ENCODE assay signal across 10 mouse cellular contexts in the genomic region with DNA sequence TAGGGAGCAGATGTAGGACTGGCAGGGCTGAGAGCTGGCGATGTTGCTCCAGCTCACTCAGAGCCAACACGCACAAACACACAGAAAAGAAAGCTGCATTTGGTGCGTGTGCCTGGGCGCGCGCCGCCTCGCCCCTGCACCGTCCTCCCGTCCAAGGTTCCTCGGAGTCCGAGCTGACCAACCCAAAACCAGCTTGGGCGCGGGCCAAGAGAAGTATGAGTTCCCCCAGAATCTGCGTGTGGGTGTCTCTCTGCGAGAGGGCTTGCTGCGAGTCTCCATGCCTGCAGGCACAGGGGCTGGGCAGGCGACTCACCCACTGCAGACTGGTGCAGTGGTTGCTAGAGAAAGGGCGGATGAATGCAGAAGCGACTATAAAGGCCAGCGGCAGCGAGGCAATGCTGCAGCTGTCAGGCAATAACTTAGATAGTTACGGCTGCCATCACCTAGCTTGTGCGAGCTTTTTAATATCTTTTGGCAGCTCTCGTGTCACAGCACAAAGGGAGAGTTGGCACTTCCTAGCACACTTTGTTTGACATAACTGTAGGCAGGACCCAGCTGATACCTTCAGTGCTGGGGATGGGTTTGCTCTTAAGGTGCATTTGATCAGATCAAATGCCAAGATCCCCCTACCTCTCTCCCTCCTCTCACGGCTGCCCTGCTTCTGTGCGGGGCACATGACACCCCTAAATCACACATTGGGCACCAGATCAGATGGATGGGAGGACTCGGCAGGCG.
DNase-seq lines count a peak whose midpoint lies in the region; ATAC-seq and TF ChIP-seq lines count a peak whose summit lies in the region.
"Had no signal": no experiment of that assay in that cellular context is flagged by ENCODE, and none has a peak within 500 bp of the region (broad histone marks: within the 10 kb centered on the region; RNA-seq: fewer than 3 reads in every experiment).

No protein-coding gene starts in this region.

- H3K36me3 ChIP-seq in forebrain, embryonic 15.5 days = no peaks in the 10 kb centered on the region
- no peaks in the 10 kb centered on the region for H3K36me3 ChIP-seq in forebrain, embryonic 12.5 days (replicated peaks)
- no peaks in the 10 kb centered on the region for H3K36me3 ChIP-seq in intestine, embryonic 15.5 days
- H3K36me3 ChIP-seq in intestine, postnatal 0 days (ENCODE audit: control insufficient read depth, insufficient read depth) = no peaks in the 10 kb centered on the region
- no peaks in the 10 kb centered on the region for H3K36me3 ChIP-seq in midbrain, embryonic 13.5 days
- H3K36me3 ChIP-seq in stomach, postnatal 0 days (ENCODE audit: control insufficient read depth, insufficient read depth, low read length) = no peaks in the 10 kb centered on the region
- H3K36me3 ChIP-seq: liver, embryonic 13.5 days had no signal

- TF ChIP-seq CTCF in intestine, postnatal 0 days (IDR thresholded peaks at IDR 0.05; ENCODE audit: low read depth) = no peak
- no peak for TF ChIP-seq CTCF in stomach, postnatal 0 days (IDR thresholded peaks at IDR 0.05; ENCODE audit: low read depth)

- peak overlapping the region; percentile 16; the same call in 1 of the 2 replicates for H3K4me2 ChIP-seq in forebrain, embryonic 15.5 days (replicated peaks)
- H3K4me2 ChIP-seq in forebrain, embryonic 12.5 days = no peak overlapping the region
- peak overlapping the region; percentile 28; the same call in 1 of the 2 replicates for H3K4me2 ChIP-seq in intestine, embryonic 15.5 days (replicated peaks)
- no peak overlapping the region for H3K4me2 ChIP-seq in intestine, postnatal 0 days (replicated peaks; ENCODE audit: low read depth)
- no peak overlapping the region for H3K4me2 ChIP-seq in midbrain, embryonic 13.5 days (replicated peaks)
- no peak overlapping the region for H3K4me2 ChIP-seq in stomach, postnatal 0 days (replicated peaks; ENCODE audit: low read depth)
- H3K4me2 ChIP-seq: liver, embryonic 13.5 days had no signal

- no peaks in the 10 kb centered on the region for H3K27me3 ChIP-seq in forebrain, embryonic 15.5 days
- no peaks in the 10 kb centered on the region for H3K27me3 ChIP-seq in forebrain, embryonic 12.5 days
- H3K27me3 ChIP-seq in intestine, embryonic 15.5 days (replicated peaks) = no peaks in the 10 kb centered on the region
- no peaks in the 10 kb centered on the region for H3K27me3 ChIP-seq in intestine, postnatal 0 days (replicated peaks; ENCODE audit: control insufficient read depth, insufficient read depth, low read length)
- H3K27me3 ChIP-seq in midbrain, embryonic 13.5 days = no peaks in the 10 kb centered on the region
- no peaks in the 10 kb centered on the region for H3K27me3 ChIP-seq in stomach, postnatal 0 days (ENCODE audit: control insufficient read depth, insufficient read depth, low read length)
- H3K27me3 ChIP-seq: liver, embryonic 13.5 days had no signal

- peaks cover 9% of the 10 kb centered on the region for H3K4me1 ChIP-seq in forebrain, embryonic 15.5 days
- H3K4me1 ChIP-seq in forebrain, embryonic 12.5 days = peaks cover 3% of the 10 kb centered on the region; the same call in 1 of the 2 replicates
- peaks cover 4% of the 10 kb centered on the region for H3K4me1 ChIP-seq in intestine, embryonic 15.5 days (replicated peaks)
- H3K4me1 ChIP-seq in intestine, postnatal 0 days (replicated peaks; ENCODE audit: control insufficient read depth, insufficient read depth, low read length) = no peaks in the 10 kb centered on the region
- H3K4me1 ChIP-seq in midbrain, embryonic 13.5 days (replicated peaks) = peaks cover 11% of the 10 kb centered on the region; the same call in 1 of the 2 replicates
- H3K4me1 ChIP-seq in stomach, postnatal 0 days (replicated peaks; ENCODE audit: control insufficient read depth, insufficient read depth) = no peaks in the 10 kb centered on the region
- H3K4me1 ChIP-seq: liver, embryonic 13.5 days had no signal

- H3K4me3 ChIP-seq in forebrain, embryonic 15.5 days = no peak overlapping the region
- no peak overlapping the region for H3K4me3 ChIP-seq in forebrain, embryonic 12.5 days (replicated peaks)
- H3K4me3 ChIP-seq in intestine, embryonic 15.5 days (replicated peaks) = no peak overlapping the region
- no peak overlapping the region for H3K4me3 ChIP-seq in intestine, postnatal 0 days (ENCODE audit: low read depth, low read length)
- H3K4me3 ChIP-seq in midbrain, embryonic 13.5 days (replicated peaks) = no peak overlapping the region
- H3K4me3 ChIP-seq in stomach, postnatal 0 days (ENCODE audit: low read depth, low read length) = no peak overlapping the region
- H3K4me3 ChIP-seq: liver, embryonic 13.5 days had no signal

- H3K27ac ChIP-seq in forebrain, embryonic 15.5 days (replicated peaks) = no peak overlapping the region
- H3K27ac ChIP-seq in forebrain, embryonic 12.5 days = no peak overlapping the region
- H3K27ac ChIP-seq in intestine, embryonic 15.5 days = no peak overlapping the region
- no peak overlapping the region for H3K27ac ChIP-seq in intestine, postnatal 0 days (ENCODE audit: low read depth, low read length)
- H3K27ac ChIP-seq in midbrain, embryonic 13.5 days = 0 out of 2 replicates have a peak overlapping the region, but pooled peaks have one; percentile 7
- no peak overlapping the region for H3K27ac ChIP-seq in stomach, postnatal 0 days (replicated peaks)
- H3K27ac ChIP-seq: liver, embryonic 13.5 days had no signal

- H3K9me3 ChIP-seq in forebrain, embryonic 15.5 days = no peaks in the 10 kb centered on the region
- no peaks in the 10 kb centered on the region for H3K9me3 ChIP-seq in forebrain, embryonic 12.5 days
- no peaks in the 10 kb centered on the region for H3K9me3 ChIP-seq in intestine, embryonic 15.5 days
- no peaks in the 10 kb centered on the region for H3K9me3 ChIP-seq in intestine, postnatal 0 days (ENCODE audit: control insufficient read depth)
- H3K9me3 ChIP-seq in midbrain, embryonic 13.5 days = no peaks in the 10 kb centered on the region
- H3K9me3 ChIP-seq in stomach, postnatal 0 days (ENCODE audit: control insufficient read depth, low read length) = no peaks in the 10 kb centered on the region
- H3K9me3 ChIP-seq: liver, embryonic 13.5 days had no signal

- TF ChIP-seq EP300 in stomach, postnatal 0 days (optimal IDR thresholded peaks at IDR 0.05) = no peak

- whole genome bisulfite sequencing in forebrain, embryonic 15.5 days = 62% methylated on average over 29 of the region's 29 CpGs
- 85% methylated on average over 29 of the region's 29 CpGs for WGBS in forebrain, embryonic 12.5 days
- 66% methylated on average over 29 of the region's 29 CpGs for WGBS in intestine, embryonic 15.5 days
- 69% methylated on average over 29 of the region's 29 CpGs for WGBS in intestine, postnatal 0 days
- 83% methylated on average over 29 of the region's 29 CpGs for WGBS in midbrain, embryonic 13.5 days
- WGBS in stomach, postnatal 0 days = 66% methylated on average over 29 of the region's 29 CpGs

- H3K9ac ChIP-seq in forebrain, embryonic 15.5 days (replicated peaks) = no peak overlapping the region
- H3K9ac ChIP-seq in forebrain, embryonic 12.5 days = no peak overlapping the region
- H3K9ac ChIP-seq in intestine, embryonic 15.5 days = no peak overlapping the region
- H3K9ac ChIP-seq in intestine, postnatal 0 days (ENCODE audit: low read depth, low read length) = no peak overlapping the region
- H3K9ac ChIP-seq in midbrain, embryonic 13.5 days (replicated peaks) = no peak overlapping the region
- no peak overlapping the region for H3K9ac ChIP-seq in stomach, postnatal 0 days (ENCODE audit: low read length)
- H3K9ac ChIP-seq: liver, embryonic 13.5 days had no signal

- DNase-seq in ZHBTc4 (ENCODE audit: low read depth, low spot score) = peak; percentile 34
- DNase-seq in spleen, postnatal 14 days (ENCODE audit: low spot score in 2 of 2) = no peak
- DNase-seq in stomach, postnatal 0 days (ENCODE audit: low spot score) = no peak
- DNase-seq: gastrocnemius, postnatal 36 days; liver, embryonic 13.5 days had no signal

- no peak for ATAC-seq in forebrain, embryonic 15.5 days (replicated peaks)
- no peak for ATAC-seq in forebrain, embryonic 12.5 days (ENCODE audit: low FRiP score)
- no peak for ATAC-seq in intestine, embryonic 15.5 days
- ATAC-seq in intestine, postnatal 0 days = no peak
- ATAC-seq in midbrain, embryonic 13.5 days = peak; percentile 56; the same call in 1 of the 2 replicates
- ATAC-seq in stomach, postnatal 0 days (ENCODE audit: low FRiP score, low TSS enrichment) = no peak

Comparison
In these comparisons a context has a peak if more than half of its experiments do, and no peak if none do; other contexts are left out.
1. H3K4me2 ChIP-seq: peak in forebrain, embryonic 15.5 days (single experiment) and intestine, embryonic 15.5 days (single experiment); none in forebrain, embryonic 12.5 days (single experiment), intestine, postnatal 0 days (single experiment), midbrain, embryonic 13.5 days (single experiment) and stomach, postnatal 0 days (single experiment).